Mouse (Mus musculus): Measurements from ENCODE around the gene Jarid2. TPM values are rescaled to one million over a fixed set of nuclear protein-coding genes. Genes with fewer than 3 reads are reported as not detected.

The Jarid2 gene
- total and polyA plus RNA-seq, 3 experiments: 7.3 to 24.5 (median 20.2) TPM

DNA sequence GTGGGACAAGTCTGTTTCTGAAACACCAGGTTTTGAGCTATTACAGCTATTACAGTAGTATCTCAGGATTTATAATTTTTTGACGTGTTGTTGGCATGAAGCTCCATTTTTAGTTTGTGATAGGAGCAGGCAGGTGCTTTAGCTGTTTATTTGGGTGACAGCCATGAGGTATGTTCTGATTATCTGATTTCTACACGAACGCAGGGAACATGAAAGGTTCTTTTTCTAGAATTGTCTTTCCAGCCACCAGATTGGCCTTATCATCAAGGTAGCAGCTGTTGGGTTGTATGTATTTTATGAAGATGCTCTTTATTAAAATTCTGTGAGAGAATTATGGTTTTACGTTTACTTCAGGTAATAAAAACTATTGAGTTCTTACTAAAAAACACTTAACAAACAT lies 45.1 kb downstream of the Jarid2 start:
- H3K9ac ChIP-seq (ENCODE audit: low read depth, low read length): no peak overlapping the region
- TF ChIP-seq CTCF (IDR thresholded peaks at IDR 0.05): no peak
- TF ChIP-seq EP300 (IDR thresholded peaks at IDR 0.05; ENCODE audit: insufficient read depth, low read depth, low read length): no peak
- no peak for TF ChIP-seq POLR2A (IDR thresholded peaks at IDR 0.05; ENCODE audit: insufficient read depth, low read depth, low read length)
- no peak overlapping the region for H3K27ac ChIP-seq
- 72% methylated on average over 4 of the region's 4 CpGs for WGBS
- intact Hi-C loops (cut with DNase I): no loop called here
- H3K36me3 ChIP-seq (ENCODE audit: control insufficient read depth, insufficient read depth, low read length): peaks cover 28% of the 10 kb centered on the region
- H3K27me3 ChIP-seq (ENCODE audit: control insufficient read depth, insufficient read depth, low read length): no peaks in the 10 kb centered on the region
- H3K4me1 ChIP-seq (ENCODE audit: control insufficient read depth, insufficient read depth, low read length): peaks cover 13% of the 10 kb centered on the region
- H3K79me2 ChIP-seq (replicated peaks; ENCODE audit: control insufficient read depth, insufficient read depth, low read length): peaks cover 12% of the 10 kb centered on the region
- no peak for DNase-seq
- no peak overlapping the region for H3K4me3 ChIP-seq

DNA sequence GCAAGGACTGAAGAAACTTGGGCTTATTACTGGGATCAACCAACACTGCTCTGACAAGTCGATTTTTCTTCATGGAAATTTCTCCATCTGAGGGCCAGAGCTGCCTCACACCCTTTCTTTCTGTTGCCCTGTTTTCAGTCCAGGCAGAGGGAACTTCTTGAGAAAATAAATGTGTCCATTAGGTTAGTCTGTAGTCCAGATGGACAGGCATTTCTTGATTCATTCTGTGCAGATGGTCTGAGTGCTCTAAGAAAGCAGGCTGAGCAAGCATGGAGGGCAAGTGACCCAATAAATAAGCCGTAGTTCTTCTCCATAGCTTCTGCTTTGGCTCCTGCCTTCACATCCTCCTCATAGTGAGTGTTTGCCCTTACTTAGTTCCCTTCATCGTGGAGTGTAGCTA lies 46.1 kb downstream of the Jarid2 start:
- Histone ChIP-seq H3K9ac (ENCODE audit: low read depth, low read length) (no peak overlapping the region), H3K4me3 (no peak overlapping the region), H3K79me2 (replicated peaks; ENCODE audit: control insufficient read depth, insufficient read depth, low read length) (peaks cover 12% of the 10 kb centered on the region), H3K36me3 (ENCODE audit: control insufficient read depth, insufficient read depth, low read length) (peaks cover 24% of the 10 kb centered on the region), H3K4me1 (ENCODE audit: control insufficient read depth, insufficient read depth, low read length) (peaks cover 12% of the 10 kb centered on the region), H3K27me3 (ENCODE audit: control insufficient read depth, insufficient read depth, low read length) (no peaks in the 10 kb centered on the region), H3K27ac (no peak overlapping the region)
- DNase-seq: no peak
- intact Hi-C loops (cut with DNase I): no loop called here
- TF ChIP-seq POLR2A (IDR thresholded peaks at IDR 0.05; ENCODE audit: insufficient read depth, low read depth, low read length): no peak
- no peak for TF ChIP-seq CTCF (IDR thresholded peaks at IDR 0.05)
- no peak for TF ChIP-seq EP300 (IDR thresholded peaks at IDR 0.05; ENCODE audit: insufficient read depth, low read depth, low read length)
- WGBS: 68% methylated on average over 3 of the region's 3 CpGs

DNA sequence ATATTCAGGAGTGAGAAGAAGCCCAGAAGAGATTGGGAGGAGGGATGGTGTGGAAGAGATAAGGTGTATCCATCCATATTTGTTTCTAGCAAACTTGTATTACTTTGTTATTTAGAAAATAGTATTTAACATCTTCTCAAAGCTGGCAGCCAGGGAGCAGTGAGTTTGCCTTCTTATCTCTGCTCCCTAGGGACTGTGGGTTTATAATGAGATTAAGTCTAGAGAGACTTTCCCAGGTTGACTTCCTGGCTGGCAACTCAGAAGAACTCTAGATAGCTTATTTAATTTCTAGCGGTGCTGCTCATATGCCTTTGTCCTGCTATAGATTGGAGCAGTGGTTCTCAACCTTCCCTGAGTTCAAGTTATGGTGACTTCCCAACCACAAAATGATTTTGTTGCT lies 51.2 kb downstream of the Jarid2 start:
- DNase-seq: no peak
- TF ChIP-seq EP300 (IDR thresholded peaks at IDR 0.05; ENCODE audit: insufficient read depth, low read depth, low read length) (no peak), POLR2A (IDR thresholded peaks at IDR 0.05; ENCODE audit: insufficient read depth, low read depth, low read length) (no peak), CTCF (IDR thresholded peaks at IDR 0.05) (no peak)
- no peak overlapping the region for H3K9ac ChIP-seq (ENCODE audit: low read depth, low read length)
- no peak overlapping the region for H3K4me3 ChIP-seq
- no peaks in the 10 kb centered on the region for H3K27me3 ChIP-seq (ENCODE audit: control insufficient read depth, insufficient read depth, low read length)
- peaks cover 16% of the 10 kb centered on the region for H3K36me3 ChIP-seq (ENCODE audit: control insufficient read depth, insufficient read depth, low read length)
- 13% methylated on average over 1 of the region's 1 CpGs for WGBS
- H3K79me2 ChIP-seq (replicated peaks; ENCODE audit: control insufficient read depth, insufficient read depth, low read length): peaks cover 5% of the 10 kb centered on the region; the same call in 1 of the 2 replicates
- peaks cover 13% of the 10 kb centered on the region for H3K4me1 ChIP-seq (ENCODE audit: control insufficient read depth, insufficient read depth, low read length)
- intact Hi-C loops (cut with DNase I): no loop called here
- H3K27ac ChIP-seq: no peak overlapping the region

DNA sequence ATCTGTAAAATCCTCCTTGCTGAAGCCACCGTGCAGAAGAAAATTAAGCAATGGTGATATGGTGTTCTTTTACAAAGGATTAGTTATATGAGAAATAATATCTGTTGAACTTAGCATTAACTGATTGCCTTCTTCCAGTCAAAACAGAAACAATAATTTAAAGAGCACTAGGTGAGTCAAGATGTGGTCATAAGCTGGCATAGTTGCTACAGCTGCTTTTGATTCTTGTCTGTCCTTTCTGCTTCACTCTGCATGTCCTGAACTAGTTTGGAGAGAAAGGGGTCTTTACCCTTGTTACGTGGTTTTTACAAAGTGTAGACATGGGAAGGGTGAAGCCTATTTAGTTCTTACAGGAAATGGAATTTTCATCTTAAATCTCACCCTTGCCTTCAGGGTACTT lies 51.9 kb downstream of the Jarid2 start:
- no peak overlapping the region for H3K9ac ChIP-seq (ENCODE audit: low read depth, low read length)
- H3K27me3 ChIP-seq (ENCODE audit: control insufficient read depth, insufficient read depth, low read length): no peaks in the 10 kb centered on the region
- 80% methylated on average over 2 of the region's 2 CpGs for WGBS
- peaks cover 16% of the 10 kb centered on the region for H3K36me3 ChIP-seq (ENCODE audit: control insufficient read depth, insufficient read depth, low read length)
- peaks cover 3% of the 10 kb centered on the region; the same call in 1 of the 2 replicates for H3K79me2 ChIP-seq (replicated peaks; ENCODE audit: control insufficient read depth, insufficient read depth, low read length)
- intact Hi-C loops (cut with DNase I): no loop called here
- H3K4me3 ChIP-seq: no peak overlapping the region
- H3K4me1 ChIP-seq (ENCODE audit: control insufficient read depth, insufficient read depth, low read length): peaks cover 10% of the 10 kb centered on the region
- no peak for TF ChIP-seq EP300 (IDR thresholded peaks at IDR 0.05; ENCODE audit: insufficient read depth, low read depth, low read length)
- no peak for TF ChIP-seq CTCF (IDR thresholded peaks at IDR 0.05)
- TF ChIP-seq POLR2A (IDR thresholded peaks at IDR 0.05; ENCODE audit: insufficient read depth, low read depth, low read length): no peak
- DNase-seq: no peak
- no peak overlapping the region for H3K27ac ChIP-seq

DNA sequence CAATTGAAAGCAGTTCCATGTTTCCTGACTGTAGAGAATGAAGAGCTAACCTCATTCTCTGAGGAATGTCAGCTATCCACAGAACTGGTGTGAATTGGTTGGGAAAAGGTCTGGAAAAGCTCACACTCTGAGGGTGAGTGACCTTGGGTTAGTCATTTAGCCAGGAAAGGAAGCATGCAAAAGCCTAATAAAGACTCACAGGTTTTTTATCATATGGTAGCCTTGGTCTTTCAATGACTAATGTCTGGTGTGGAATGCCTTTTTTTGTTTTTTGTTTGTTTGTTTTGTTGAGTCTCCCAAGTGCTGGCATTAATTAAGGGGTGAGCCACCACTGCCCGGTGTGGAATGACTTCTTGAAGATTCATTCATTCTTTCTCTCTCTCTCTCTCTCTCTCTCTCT lies 55.3 kb downstream of the Jarid2 start:
- 63% methylated on average over 1 of the region's 1 CpGs for WGBS
- Histone ChIP-seq H3K36me3 (ENCODE audit: control insufficient read depth, insufficient read depth, low read length) (peaks cover 26% of the 10 kb centered on the region), H3K27me3 (ENCODE audit: control insufficient read depth, insufficient read depth, low read length) (no peaks in the 10 kb centered on the region), H3K79me2 (replicated peaks; ENCODE audit: control insufficient read depth, insufficient read depth, low read length) (peaks cover 1% of the 10 kb centered on the region; the same call in 1 of the 2 replicates), H3K4me3 (no peak overlapping the region), H3K27ac (no peak overlapping the region), H3K4me1 (ENCODE audit: control insufficient read depth, insufficient read depth, low read length) (peaks cover 9% of the 10 kb centered on the region), H3K9ac (ENCODE audit: low read depth, low read length) (no peak overlapping the region)
- TF ChIP-seq POLR2A (IDR thresholded peaks at IDR 0.05; ENCODE audit: insufficient read depth, low read depth, low read length) (no peak), EP300 (IDR thresholded peaks at IDR 0.05; ENCODE audit: insufficient read depth, low read depth, low read length) (no peak), CTCF (IDR thresholded peaks at IDR 0.05) (no peak)
- DNase-seq: no peak
- intact Hi-C loops (cut with DNase I): no loop called here

DNA sequence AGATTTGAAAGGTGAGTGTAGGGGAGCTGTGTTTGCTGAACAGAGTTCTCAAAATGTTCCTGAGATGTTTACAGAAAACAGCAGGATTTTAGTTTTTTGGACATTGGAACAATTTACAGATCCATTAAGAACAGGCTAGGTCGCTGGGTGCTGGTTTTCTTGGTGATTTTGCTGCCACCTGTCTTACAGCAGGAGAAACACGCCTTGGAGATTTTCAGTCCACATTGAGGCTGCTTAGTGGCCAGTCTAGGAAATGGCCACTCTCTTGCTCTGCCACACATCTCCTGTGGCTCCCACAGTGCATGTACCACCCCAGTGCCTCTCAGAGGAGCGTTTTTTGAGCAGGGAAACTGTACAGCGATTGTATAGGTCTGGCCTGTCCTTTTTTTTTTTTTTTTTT lies 57.0 kb downstream of the Jarid2 start:
- H3K36me3 ChIP-seq (ENCODE audit: control insufficient read depth, insufficient read depth, low read length): peaks cover 26% of the 10 kb centered on the region
- DNase-seq: peak; percentile 37 to 41
- H3K4me3 ChIP-seq: no peak overlapping the region
- WGBS: 23% methylated on average over 4 of the region's 4 CpGs
- no peak overlapping the region for H3K9ac ChIP-seq (ENCODE audit: low read depth, low read length)
- no peak overlapping the region for H3K27ac ChIP-seq
- intact Hi-C loops (cut with DNase I): loop anchor here (2.0 to 5.0 kb wide), 2 partner anchors 51 to 554 kb away; no protein-coding TSS in a partner anchor
- peaks cover 9% of the 10 kb centered on the region for H3K4me1 ChIP-seq (ENCODE audit: control insufficient read depth, insufficient read depth, low read length)
- TF ChIP-seq CTCF (IDR thresholded peaks at IDR 0.05) (peak; percentile 86), EP300 (IDR thresholded peaks at IDR 0.05; ENCODE audit: insufficient read depth, low read depth, low read length) (0 out of 2 replicates have a peak, but pooled peaks have one; percentile 56), POLR2A (IDR thresholded peaks at IDR 0.05; ENCODE audit: insufficient read depth, low read depth, low read length) (no peak)
- no peaks in the 10 kb centered on the region for H3K27me3 ChIP-seq (ENCODE audit: control insufficient read depth, insufficient read depth, low read length)
- H3K79me2 ChIP-seq (replicated peaks; ENCODE audit: control insufficient read depth, insufficient read depth, low read length): peaks cover 2% of the 10 kb centered on the region

Measured in heart, adult 2 months (tissue).